Mouse (Mus musculus) lung, postnatal 10 days (tissue): ENCODE measurements around the gene Nenf.

Experiments
- DNase-seq: peaks from one replicate; pipeline ENCODE4 v3.0.0; 2021

Nenf gene

GRCm38 (mm10) chr1:191281171-191281570 is 36.8 kb downstream of the Nenf start:
- no peak for DNase-seq

- no peak for DNase-seq
Observed at GRCm38 (mm10) chr1:191278324-191278723, 39.7 kb downstream of the Nenf start.

- peak; percentile 85 for DNase-seq
Observed at GRCm38 (mm10) chr1:191277549-191278059, 40.4 kb downstream of the Nenf start.

GRCm38 (mm10) chr1:191276181-191276580 is 41.8 kb downstream of the Nenf start:
- DNase-seq = no peak

- DNase-seq = peak; percentile 84
Observed at GRCm38 (mm10) chr1:191275527-191275926, 42.5 kb downstream of the Nenf start.

GRCm38 (mm10) chr1:191272660-191273059 is 45.3 kb downstream of the Nenf start:
- DNase-seq = no peak

GRCm38 (mm10) chr1:191269648-191269952 is 48.4 kb downstream of the Nenf start:
- DNase-seq = no peak

- DNase-seq = no peak
Observed at GRCm38 (mm10) chr1:191268797-191269647, 49.0 kb downstream of the Nenf start.

- no peak for DNase-seq
Observed at GRCm38 (mm10) chr1:191267856-191268255, 50.1 kb downstream of the Nenf start.

GRCm38 (mm10) chr1:191267162-191267561 is 50.8 kb downstream of the Nenf start:
- no peak for DNase-seq

GRCm38 (mm10) chr1:191263471-191263870 is 54.5 kb downstream of the Nenf start:
- no peak for DNase-seq

GRCm38 (mm10) chr1:191261861-191262260 is 56.1 kb downstream of the Nenf start:
- DNase-seq = no peak

GRCm38 (mm10) chr1:191259661-191260060 is 58.3 kb downstream of the Nenf start:
- no peak for DNase-seq

- no peak for DNase-seq
Observed at GRCm38 (mm10) chr1:191259121-191259520, 58.9 kb downstream of the Nenf start.

GRCm38 (mm10) chr1:191258521-191258920 is 59.5 kb downstream of the Nenf start:
- no peak for DNase-seq

GRCm38 (mm10) chr1:191257981-191258380 is 60.0 kb downstream of the Nenf start:
- no peak for DNase-seq

- DNase-seq = no peak
Observed at GRCm38 (mm10) chr1:191257351-191257771, 60.6 kb downstream of the Nenf start.
